Mouse (Mus musculus): ENCODE measurements around the gene Zfp53. TPM values are rescaled to one million over a fixed set of nuclear protein-coding genes. Genes with fewer than 3 reads are reported as not detected.

Zfp53 gene
- polyA plus RNA-seq, 1 experiment from 2014 or later = 9.7 TPM

DNA sequence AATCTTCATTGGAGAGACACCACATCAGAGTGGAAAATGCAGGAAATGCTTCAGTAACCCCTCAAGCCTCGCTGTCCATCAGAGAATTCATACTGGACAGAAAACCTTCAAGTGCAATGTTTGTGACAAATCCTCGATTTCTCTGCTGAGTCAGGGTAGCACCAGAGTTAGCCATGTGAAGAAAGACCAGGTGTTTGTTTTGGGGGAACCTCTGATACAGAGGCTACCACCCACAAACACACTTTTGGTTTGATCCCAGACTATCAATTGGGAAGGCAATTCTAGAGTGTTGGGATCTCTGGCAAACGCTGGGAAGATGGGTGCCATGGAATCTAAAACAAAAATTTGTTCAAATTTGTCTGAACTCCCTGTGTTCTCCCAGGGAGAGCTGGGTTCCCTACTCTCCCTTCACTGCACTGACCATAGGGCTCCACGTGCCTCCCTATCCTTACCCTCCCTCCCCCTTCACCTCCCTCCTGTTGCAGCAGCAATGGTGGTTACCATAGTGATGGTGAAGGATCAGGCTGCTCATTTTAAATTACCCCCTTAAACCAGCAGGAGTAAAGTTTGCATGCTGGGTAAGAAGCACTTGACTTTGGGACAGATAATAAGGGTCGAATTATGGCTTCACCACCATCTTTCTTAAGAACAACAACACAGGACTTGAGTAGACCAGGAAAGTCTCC, 42.0 kb downstream of the Zfp53 start:
- H3K4me1 ChIP-seq (ENCODE audit: insufficient read depth) = peaks cover 8% of the 10 kb centered on the region; the same call in 1 of the 2 replicates
- ATAC-seq (ENCODE audit: insufficient read depth) (no peak), DNase-seq (no peak)
- H3K27me3 ChIP-seq (ENCODE audit: insufficient read depth, low read length) = no peaks in the 10 kb centered on the region
- no peak overlapping the region for H3K4me2 ChIP-seq
- WGBS = 70% methylated on average over 5 of the region's 5 CpGs
- no peak for TF ChIP-seq CTCF (IDR thresholded peaks at IDR 0.05; ENCODE audit: low read depth)
- no peaks in the 10 kb centered on the region for H3K9me3 ChIP-seq (ENCODE audit: low read depth, low read length)
- H3K36me3 ChIP-seq (ENCODE audit: insufficient read depth) = no peaks in the 10 kb centered on the region
- no peak overlapping the region for H3K9ac ChIP-seq
- 0 out of 2 replicates have a peak overlapping the region, but pooled peaks have one; percentile 96 for H3K27ac ChIP-seq (ENCODE audit: low read depth)
- no peak overlapping the region for H3K4me3 ChIP-seq (ENCODE audit: low read depth, low read length)

DNA sequence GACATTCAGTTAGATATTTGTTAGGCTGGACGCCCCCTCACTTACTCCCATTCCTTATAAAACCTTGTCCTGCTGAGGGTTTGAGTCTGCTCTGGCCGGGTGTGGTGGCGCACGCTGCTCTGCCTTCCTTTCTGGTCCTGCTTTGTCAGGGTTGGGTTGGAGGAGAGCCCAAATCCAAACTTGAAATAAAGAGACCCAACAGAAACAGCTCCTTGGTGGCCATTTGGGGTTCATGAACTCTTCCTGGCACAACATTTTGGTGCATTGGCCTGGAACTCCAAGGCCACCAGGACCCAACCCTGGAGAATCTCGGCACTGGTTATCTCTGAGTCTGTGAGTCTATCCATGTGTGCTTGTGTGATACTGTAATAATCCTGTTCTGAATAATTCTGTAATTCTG, 42.8 kb downstream of the Zfp53 start:
- Histone ChIP-seq H3K9ac (peak overlapping the region; percentile 85), H3K9me3 (ENCODE audit: low read depth, low read length) (no peaks in the 10 kb centered on the region), H3K4me3 (ENCODE audit: low read depth, low read length) (peak overlapping the region; percentile 58), H3K4me1 (ENCODE audit: insufficient read depth) (peaks cover 8% of the 10 kb centered on the region; the same call in 1 of the 2 replicates), H3K27ac (ENCODE audit: low read depth) (peak overlapping the region; percentile 96), H3K27me3 (ENCODE audit: insufficient read depth, low read length) (no peaks in the 10 kb centered on the region), H3K4me2 (peak overlapping the region; percentile 68), H3K36me3 (ENCODE audit: insufficient read depth) (no peaks in the 10 kb centered on the region)
- no peak for TF ChIP-seq CTCF (IDR thresholded peaks at IDR 0.05; ENCODE audit: low read depth)
- DNase-seq (no peak), ATAC-seq (ENCODE audit: insufficient read depth) (no peak; the same call in 1 of the 2 replicates)
- WGBS = 56% methylated on average over 5 of the region's 5 CpGs

DNA sequence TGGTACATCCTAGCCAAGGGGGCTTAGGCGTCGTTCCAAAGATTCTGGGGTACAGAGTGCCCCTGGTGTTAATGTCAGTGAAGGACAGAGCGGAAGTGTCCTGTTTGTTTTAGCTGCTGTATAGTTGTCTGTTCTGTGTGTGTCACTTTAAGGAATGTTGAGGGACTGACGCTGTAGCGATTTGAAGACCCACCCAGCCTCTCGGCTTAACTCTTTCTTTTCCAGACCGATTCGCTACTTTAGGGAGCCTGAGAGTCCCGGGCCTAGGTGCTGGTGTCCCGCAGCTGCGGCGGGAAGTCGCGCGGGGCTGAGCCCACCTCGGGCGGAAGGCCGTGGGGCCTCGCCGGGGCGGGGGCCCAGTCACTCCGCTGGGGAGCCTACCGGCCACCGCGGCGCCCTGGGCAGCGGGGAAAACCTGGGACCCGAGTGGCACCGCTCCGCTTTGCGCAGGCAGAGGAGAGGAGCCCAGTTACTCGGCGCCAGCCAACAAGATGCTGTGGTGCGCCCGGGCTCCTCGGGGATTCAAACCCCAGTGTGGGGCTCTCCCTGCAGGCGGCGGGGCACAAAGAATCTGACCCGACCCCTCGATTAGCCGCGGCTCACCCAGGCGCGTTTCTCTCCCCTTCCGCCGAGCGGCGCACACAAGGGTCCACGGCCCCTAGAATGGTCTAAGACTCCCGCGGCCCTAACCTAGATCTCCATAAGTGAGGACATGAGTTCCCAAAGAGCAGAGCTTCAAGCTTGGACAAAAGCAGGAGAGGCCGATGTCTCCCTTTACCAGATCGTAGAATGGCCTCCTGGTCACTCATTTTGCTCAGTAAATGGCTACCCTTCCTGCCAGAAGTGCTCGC, 43.5 kb downstream of the Zfp53 start:
- Histone ChIP-seq H3K27ac (ENCODE audit: low read depth) (peak overlapping the region; percentile 96), H3K4me1 (ENCODE audit: insufficient read depth) (peaks cover 8% of the 10 kb centered on the region; the same call in 1 of the 2 replicates), H3K36me3 (ENCODE audit: insufficient read depth) (no peaks in the 10 kb centered on the region), H3K4me2 (peak overlapping the region; percentile 68), H3K9me3 (ENCODE audit: low read depth, low read length) (no peaks in the 10 kb centered on the region), H3K27me3 (ENCODE audit: insufficient read depth, low read length) (no peaks in the 10 kb centered on the region), H3K4me3 (ENCODE audit: low read depth, low read length) (peak overlapping the region; percentile 58), H3K9ac (peak overlapping the region; percentile 85)
- TF ChIP-seq CTCF (IDR thresholded peaks at IDR 0.05; ENCODE audit: low read depth) = peak; percentile 44
- DNase-seq (peak; percentile 92), ATAC-seq (ENCODE audit: insufficient read depth) (peak; percentile 84)
- WGBS = under 1% methylated on average over 54 of the region's 54 CpGs

DNA sequence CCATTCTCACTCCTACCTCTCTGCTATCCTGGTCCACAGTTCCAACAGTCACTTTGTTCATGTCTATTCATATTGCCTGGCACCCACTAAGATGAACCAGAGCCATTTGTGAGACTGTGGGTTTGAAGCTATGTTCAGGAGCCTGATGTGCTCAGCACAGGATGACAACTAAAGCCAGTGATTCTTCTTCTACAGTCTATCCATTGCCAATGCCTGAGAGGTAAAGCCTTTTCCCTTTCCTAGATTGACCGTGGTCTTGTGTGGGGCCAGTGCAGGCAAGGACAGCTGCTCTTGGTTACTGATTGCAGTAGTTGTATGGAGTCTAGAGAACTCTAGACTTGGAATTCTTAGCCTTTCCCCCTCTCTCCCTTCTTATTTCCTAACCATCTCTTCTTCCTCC, 45.2 kb downstream of the Zfp53 start:
- DNase-seq = no peak
- H3K27ac ChIP-seq (ENCODE audit: low read depth) = no peak overlapping the region; the same call in 1 of the 2 replicates
- no peaks in the 10 kb centered on the region for H3K36me3 ChIP-seq (ENCODE audit: insufficient read depth)
- no peak overlapping the region for H3K9ac ChIP-seq
- H3K9me3 ChIP-seq (ENCODE audit: low read depth, low read length) = no peaks in the 10 kb centered on the region
- 86% methylated on average over 1 of the region's 1 CpGs for WGBS
- H3K4me1 ChIP-seq (ENCODE audit: insufficient read depth) = peaks cover 8% of the 10 kb centered on the region; the same call in 1 of the 2 replicates
- TF ChIP-seq CTCF (IDR thresholded peaks at IDR 0.05; ENCODE audit: low read depth) = no peak
- H3K4me2 ChIP-seq = no peak overlapping the region
- no peaks in the 10 kb centered on the region for H3K27me3 ChIP-seq (ENCODE audit: insufficient read depth, low read length)
- no peak for ATAC-seq (ENCODE audit: insufficient read depth)
- no peak overlapping the region for H3K4me3 ChIP-seq (ENCODE audit: low read depth, low read length)

DNA sequence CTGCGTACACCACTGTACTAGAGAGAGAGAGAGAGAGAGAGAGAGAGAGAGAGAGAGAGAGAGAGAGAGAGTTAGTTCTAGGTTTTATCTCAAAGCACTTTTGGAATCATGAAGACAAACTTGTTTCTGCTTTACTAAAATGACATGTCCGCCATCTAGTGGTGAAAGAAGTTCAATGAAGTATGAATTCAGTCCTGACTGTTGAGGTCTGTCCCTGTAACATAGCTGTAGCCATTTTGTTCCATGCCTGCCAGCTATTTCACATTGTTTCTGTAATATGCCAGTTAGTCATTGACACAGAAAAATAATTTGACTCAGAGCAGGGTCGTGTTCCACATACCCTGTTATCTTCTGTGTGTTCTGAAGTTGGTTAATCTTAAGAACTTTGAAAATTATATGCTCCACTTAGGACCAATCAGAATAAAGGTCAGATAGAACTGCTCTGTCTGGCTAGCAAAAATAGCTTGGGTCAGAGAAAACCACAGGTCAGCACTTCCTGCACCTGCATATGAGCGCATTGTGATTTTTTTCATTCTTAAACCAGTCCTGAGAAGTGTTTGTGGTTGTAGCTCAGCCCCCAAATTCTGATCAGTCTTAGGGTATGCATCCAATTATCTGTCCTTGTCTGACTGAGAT, 45.8 kb downstream of the Zfp53 start:
- Histone ChIP-seq H3K4me3 (ENCODE audit: low read depth, low read length) (no peak overlapping the region), H3K9me3 (ENCODE audit: low read depth, low read length) (no peaks in the 10 kb centered on the region), H3K27me3 (ENCODE audit: insufficient read depth, low read length) (no peaks in the 10 kb centered on the region), H3K27ac (ENCODE audit: low read depth) (peak overlapping the region; percentile 67), H3K9ac (peak overlapping the region; percentile 61; the same call in 1 of the 2 replicates), H3K4me1 (ENCODE audit: insufficient read depth) (peaks cover 8% of the 10 kb centered on the region; the same call in 1 of the 2 replicates), H3K36me3 (ENCODE audit: insufficient read depth) (no peaks in the 10 kb centered on the region), H3K4me2 (peak overlapping the region; percentile 75)
- peak; percentile 96 for DNase-seq
- TF ChIP-seq CTCF (IDR thresholded peaks at IDR 0.05; ENCODE audit: low read depth) = peak; percentile 83
- peak; percentile 25; the same call in 1 of the 2 replicates for ATAC-seq (ENCODE audit: insufficient read depth)
- 14% methylated on average over 4 of the region's 4 CpGs for WGBS

DNA sequence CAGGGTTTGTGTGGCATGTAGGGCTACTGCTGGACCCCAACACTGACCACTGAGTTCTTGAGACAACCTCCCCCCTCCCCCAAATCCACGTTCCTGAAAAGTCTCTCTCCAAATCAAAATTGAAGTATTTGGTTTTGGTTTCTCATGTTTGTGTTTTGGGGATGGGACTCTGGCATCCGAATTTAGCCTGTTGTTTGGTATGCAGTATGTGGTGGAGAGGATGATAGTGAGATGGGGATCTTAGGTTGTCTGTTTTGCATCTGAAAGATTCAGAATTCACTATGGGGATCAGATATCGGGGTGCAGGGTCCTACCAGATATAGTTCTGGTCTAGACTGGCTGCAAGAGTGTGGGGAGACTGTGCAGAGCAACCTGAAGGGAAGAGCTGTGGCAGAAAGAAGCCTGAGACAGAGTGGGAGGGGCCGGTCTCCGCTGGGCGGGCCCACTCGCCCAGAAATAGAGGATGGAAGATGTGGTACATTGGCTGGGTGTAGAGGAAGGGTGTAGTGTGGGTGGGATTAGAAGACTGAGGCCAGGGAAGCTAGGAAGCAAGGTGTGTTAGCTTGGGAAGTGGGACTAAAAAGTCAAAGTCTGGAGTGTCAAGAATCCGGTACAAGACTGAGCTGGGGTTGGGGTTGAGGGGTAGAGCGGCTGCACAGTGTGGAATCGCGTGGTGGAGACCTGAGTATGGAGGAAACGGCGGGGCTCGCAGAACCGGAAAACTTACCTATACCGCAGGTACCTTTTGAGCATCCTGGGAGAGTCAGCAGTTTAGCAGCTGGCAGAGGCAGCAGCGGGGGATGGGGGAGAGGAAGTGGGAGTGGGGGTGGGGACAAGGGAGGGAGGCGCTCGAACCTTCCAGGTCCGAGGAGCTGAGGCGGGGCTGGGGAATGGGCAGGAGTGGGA, 46.6 kb downstream of the Zfp53 start, which contains the start of gene Zfp52:
TSS of gene Zfp52 (plus strand) at position 444 of the 906 bp plus-strand sequence.
- Histone ChIP-seq H3K4me3 (ENCODE audit: low read depth, low read length) (peak within 1 kb of the TSS; percentile 55), H3K4me1 (ENCODE audit: insufficient read depth) (peaks cover 8% of the 10 kb centered on the region; the same call in 1 of the 2 replicates), H3K27me3 (ENCODE audit: insufficient read depth, low read length) (no peaks in the 10 kb centered on the region), H3K4me2 (peak within 1 kb of the TSS; percentile 75), H3K36me3 (ENCODE audit: insufficient read depth) (no peaks in the 10 kb centered on the region), H3K27ac (ENCODE audit: low read depth) (peak within 1 kb of the TSS; percentile 67), H3K9me3 (ENCODE audit: low read depth, low read length) (no peaks in the 10 kb centered on the region), H3K9ac (peak within 1 kb of the TSS; percentile 61)
- WGBS = 3% methylated on average over 21 of the region's 21 CpGs
- ATAC-seq (ENCODE audit: insufficient read depth) (peak; percentile 80), DNase-seq (peak; percentile 72)
- no peak for TF ChIP-seq CTCF (IDR thresholded peaks at IDR 0.05; ENCODE audit: low read depth)
